Mouse (Mus musculus) MEL (cell line): ENCODE measurements around the gene E130308A19Rik.

ENCODE experiments used
- CTCF ChIP-seq, 3 experiments: IDR thresholded peaks in 2 of 3; conservative IDR thresholded peaks in 1 of 3; 2 replicates each; pipeline ENCODE4 v1.5.1; 2011 to 2012; ENCODE audit warnings: low read length in 3 of 3, low read depth in 2 of 3, mild to moderate bottlenecking in 2 of 3, improper control_type of control experiment in 1 of 3, inconsistent platforms in 1 of 3, mixed read lengths in 1 of 3, moderate library complexity in 1 of 3; ENCODE audit not compliant: control insufficient read depth in 1 of 3, insufficient read depth in 1 of 3, poor library complexity in 1 of 3, severe bottlenecking in 1 of 3
- EP300 ChIP-seq, 2 experiments: IDR thresholded peaks; 2 replicates each; pipeline ENCODE4 v1.6.1; 2011; ENCODE audit warnings: improper control_type of control experiment in 2 of 2, low read length in 2 of 2, low read depth in 1 of 2, mild to moderate bottlenecking in 1 of 2
- KAT2A ChIP-seq: conservative IDR thresholded peaks from 2 replicates; pipeline ENCODE4 v1.6.1; 2012; ENCODE audit warnings: low read depth, low read length, improper control_type of control experiment, inconsistent platforms
- MYB ChIP-seq: IDR thresholded peaks from 2 replicates; pipeline ENCODE4 v1.6.1; 2011; ENCODE audit warnings: mild to moderate bottlenecking, low read depth, low read length, improper control_type of control experiment
- MYC ChIP-seq: IDR thresholded peaks from 2 replicates; pipeline ENCODE4 v1.6.1; 2011; ENCODE audit warnings: low read depth, mild to moderate bottlenecking, low read length, improper control_type of control experiment, moderate library complexity
- NELFE ChIP-seq: IDR thresholded peaks from 2 replicates; pipeline ENCODE4 v1.6.1; 2011; ENCODE audit warnings: low read depth, low read length, improper control_type of control experiment
- RAD21 ChIP-seq: IDR thresholded peaks from 2 replicates; pipeline ENCODE4 v1.6.1; 2011; ENCODE audit warnings: mild to moderate bottlenecking, low read depth, low read length, improper control_type of control experiment
- TBP ChIP-seq: IDR thresholded peaks from 2 replicates; pipeline ENCODE4 v1.8.0; 2011; ENCODE audit warnings: low read depth, low read length, improper control_type of control experiment
- TCF12 ChIP-seq: IDR thresholded peaks from 2 replicates; pipeline ENCODE4 v1.6.1; 2014; ENCODE audit warnings: low read depth, mild to moderate bottlenecking, inconsistent platforms, low read length, improper control_type of control experiment, moderate library complexity
- UBTF ChIP-seq: IDR thresholded peaks from 2 replicates; pipeline ENCODE4 v1.6.1; 2012; ENCODE audit warnings: low read depth, mild to moderate bottlenecking, inconsistent platforms, low read length, improper control_type of control experiment, moderate library complexity, borderline replicate concordance; ENCODE audit not compliant: insufficient read depth
- USF2 ChIP-seq, 2 experiments: IDR thresholded peaks; 2 replicates each; pipeline ENCODE4 v1.6.1; 2011 to 2012; ENCODE audit warnings: improper control_type of control experiment in 2 of 2, low read length in 2 of 2, borderline replicate concordance in 1 of 2, inconsistent platforms in 1 of 2, low read depth in 1 of 2, mild to moderate bottlenecking in 1 of 2; ENCODE audit not compliant: insufficient read depth in 1 of 2

DNA sequence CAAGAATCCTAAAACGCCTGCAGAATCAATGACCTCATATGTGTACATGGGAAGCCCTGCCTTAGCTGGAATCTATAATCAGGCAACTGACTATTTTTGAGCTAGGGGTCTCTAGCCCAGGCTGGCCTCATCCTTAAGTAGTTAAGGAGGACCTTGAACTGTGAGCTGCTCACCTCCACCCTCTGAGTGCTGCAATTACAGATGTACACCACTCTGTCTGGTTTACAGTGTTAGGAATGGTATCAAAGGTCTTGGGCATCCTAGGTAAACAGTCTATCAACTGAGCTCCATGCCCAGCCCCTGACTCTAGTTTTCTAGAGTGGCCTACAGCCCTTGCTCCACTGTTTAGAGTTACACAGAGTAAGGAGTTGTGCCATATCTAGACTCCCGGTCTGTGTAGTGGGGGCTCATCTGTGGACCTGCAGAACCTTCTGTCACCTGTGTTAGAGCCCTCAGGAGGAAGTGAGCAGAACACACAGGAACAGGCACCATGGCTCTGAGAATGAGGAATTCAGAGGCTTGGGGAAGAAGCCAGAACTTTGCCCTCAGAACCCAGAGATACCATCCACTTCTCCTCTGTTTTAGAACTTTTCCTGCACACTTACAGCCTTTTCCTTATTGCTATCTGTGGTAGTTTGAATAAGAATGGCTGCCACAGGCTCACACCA is 169.9 kb downstream of the E130308A19Rik start:
- TF ChIP-seq RAD21 (no peak), CTCF (IDR thresholded peaks at IDR 0.05 in 2 of 3, conservative IDR thresholded peaks at IDR 0.05 in 1 of 3; ENCODE audit: control insufficient read depth in 1 of 3, insufficient read depth in 1 of 3, low read depth in 2 of 3, low read length in 3 of 3, poor library complexity in 1 of 3, severe bottlenecking in 1 of 3) (no peak), USF2 (IDR thresholded peaks at IDR 0.05; ENCODE audit: borderline replicate concordance in 1 of 2, insufficient read depth in 1 of 2, low read depth in 1 of 2, low read length in 2 of 2) (no peak), TCF12 (no peak), KAT2A (no peak), UBTF (no peak), TBP (no peak), EP300 (IDR thresholded peaks at IDR 0.05; ENCODE audit: low read depth in 1 of 2, low read length in 2 of 2) (no peak), NELFE (no peak), MYB (no peak), MYC (no peak)
